Mouse (Mus musculus): ENCODE measurements around the gene Ccdc8. TPM values are rescaled to one million over a fixed set of nuclear protein-coding genes. Genes with fewer than 3 reads are reported as not detected.

The Ccdc8 gene
- total and polyA plus RNA-seq, 2 experiments = 0.35 to 0.46 TPM

DNA sequence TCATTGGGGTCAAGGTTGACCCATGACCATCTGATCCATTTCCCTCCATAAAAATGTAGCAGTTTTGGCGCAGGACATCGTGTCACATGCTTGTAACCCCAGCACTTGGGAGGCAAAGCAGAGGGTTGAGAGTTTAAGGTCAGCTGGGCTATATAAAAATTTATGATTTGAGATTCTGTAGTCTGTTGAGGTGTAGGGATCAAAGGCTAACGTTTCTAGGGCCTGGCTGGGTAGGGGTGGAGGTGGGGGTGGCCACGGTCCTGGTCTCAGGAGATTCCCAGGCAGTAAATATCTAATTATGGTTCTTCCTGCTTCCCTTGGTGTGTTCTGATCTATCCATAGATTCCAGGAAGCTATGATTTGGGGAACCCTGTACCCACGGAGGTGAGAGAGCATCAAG is 30.8 kb upstream of the Ccdc8 start:
- Histone ChIP-seq H3K9ac (ENCODE audit: low read depth, low read length) (no peak overlapping the region), H3K4me3 (ENCODE audit: insufficient read depth, low read depth, low read length) (no peak overlapping the region), H3K79me2 (ENCODE audit: control insufficient read depth, insufficient read depth, low read length) (no peaks in the 10 kb centered on the region), H3K36me3 (ENCODE audit: control insufficient read depth, insufficient read depth, low read length) (no peaks in the 10 kb centered on the region), H3K4me1 (ENCODE audit: control insufficient read depth, insufficient read depth, low read length) (no peaks in the 10 kb centered on the region), H3K27ac (replicated peaks; ENCODE audit: insufficient read depth, low read depth, low read length) (no peak overlapping the region), H3K27me3 (ENCODE audit: control insufficient read depth, insufficient read depth, low read length) (no peaks in the 10 kb centered on the region)
- WGBS = 78% methylated on average over 5 of the region's 5 CpGs
- TF ChIP-seq POLR2A (IDR thresholded peaks at IDR 0.05; ENCODE audit: extremely low read depth, insufficient read depth, low read length) = no peak
- no peak for TF ChIP-seq CTCF (IDR thresholded peaks at IDR 0.05; ENCODE audit: low read depth, low read length)
- DNase-seq (ENCODE audit: extremely low read depth, low read depth, low spot score) = no peak

DNA sequence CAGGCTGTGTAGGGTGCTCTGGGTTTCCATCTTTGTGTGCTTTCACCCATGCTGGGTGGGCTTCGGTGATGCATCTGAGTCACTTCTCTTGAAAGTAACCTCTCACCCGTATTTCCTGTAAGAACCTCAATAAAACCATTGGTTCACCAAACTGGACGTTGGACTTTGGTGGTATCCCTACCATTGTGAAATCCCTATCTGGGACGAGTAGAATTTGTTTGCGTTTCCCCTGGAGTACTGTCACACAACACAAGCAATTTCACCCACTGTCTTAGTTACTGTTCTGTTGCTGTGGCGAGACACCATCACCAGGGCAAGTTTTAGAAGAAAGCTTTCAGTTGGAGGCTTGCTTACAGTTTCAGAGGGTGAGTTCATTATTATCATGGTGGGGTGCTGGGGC is 24.1 kb upstream of the Ccdc8 start:
- WGBS = 31% methylated on average over 6 of the region's 6 CpGs
- Histone ChIP-seq H3K27ac (replicated peaks; ENCODE audit: insufficient read depth, low read depth, low read length) (peak overlapping the region; percentile 90), H3K27me3 (ENCODE audit: control insufficient read depth, insufficient read depth, low read length) (no peaks in the 10 kb centered on the region)

DNA sequence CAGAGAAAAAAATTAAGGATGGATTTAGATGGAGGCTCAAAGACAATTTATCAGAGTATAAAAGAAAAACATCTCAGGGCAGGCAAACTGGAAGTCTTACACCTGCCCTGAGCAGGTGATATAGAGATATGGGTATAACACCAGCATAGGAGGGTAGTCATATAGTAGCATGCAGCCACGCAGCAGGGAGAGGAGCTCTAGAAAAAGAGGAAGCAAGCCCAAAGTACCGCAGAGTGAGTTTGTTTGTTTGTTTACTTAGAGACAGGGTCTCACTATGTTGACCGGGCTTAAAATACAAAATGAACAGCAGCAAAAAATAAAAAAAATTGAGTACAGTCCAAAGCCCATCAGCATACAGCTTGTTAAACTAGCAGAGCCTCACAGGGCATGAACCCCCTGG is 21.3 kb upstream of the Ccdc8 start:
- Histone ChIP-seq H3K4me1 (ENCODE audit: control insufficient read depth, insufficient read depth, low read length) (peaks cover 3% of the 10 kb centered on the region; the same call in 1 of the 2 replicates), H3K36me3 (ENCODE audit: control insufficient read depth, insufficient read depth, low read length) (no peaks in the 10 kb centered on the region), H3K27me3 (ENCODE audit: control insufficient read depth, insufficient read depth, low read length) (no peaks in the 10 kb centered on the region), H3K4me3 (ENCODE audit: insufficient read depth, low read depth, low read length) (no peak overlapping the region), H3K27ac (replicated peaks; ENCODE audit: insufficient read depth, low read depth, low read length) (no peak overlapping the region), H3K79me2 (ENCODE audit: control insufficient read depth, insufficient read depth, low read length) (no peaks in the 10 kb centered on the region), H3K9ac (ENCODE audit: low read depth, low read length) (no peak overlapping the region)
- no peak for TF ChIP-seq POLR2A (IDR thresholded peaks at IDR 0.05; ENCODE audit: extremely low read depth, insufficient read depth, low read length)
- no peak for TF ChIP-seq CTCF (IDR thresholded peaks at IDR 0.05; ENCODE audit: low read depth, low read length)
- WGBS = 67% methylated on average over 3 of the region's 3 CpGs
- no peak for DNase-seq (ENCODE audit: extremely low read depth, low read depth, low spot score)

More for the DNA sequence above, 24.1 kb upstream of the Ccdc8 start:
- no peak overlapping the region for H3K4me3 ChIP-seq (ENCODE audit: insufficient read depth, low read depth, low read length)
- no peak overlapping the region; the same call in 1 of the 2 replicates for H3K9ac ChIP-seq (ENCODE audit: low read depth, low read length)
- peaks cover 3% of the 10 kb centered on the region; the same call in 1 of the 2 replicates for H3K4me1 ChIP-seq (ENCODE audit: control insufficient read depth, insufficient read depth, low read length)
- no peaks in the 10 kb centered on the region for H3K79me2 ChIP-seq (ENCODE audit: control insufficient read depth, insufficient read depth, low read length)
- no peaks in the 10 kb centered on the region for H3K36me3 ChIP-seq (ENCODE audit: control insufficient read depth, insufficient read depth, low read length)
- DNase-seq (ENCODE audit: extremely low read depth, low read depth, low spot score) = peak; percentile 93
- no peak for TF ChIP-seq POLR2A (IDR thresholded peaks at IDR 0.05; ENCODE audit: extremely low read depth, insufficient read depth, low read length)
- TF ChIP-seq CTCF (IDR thresholded peaks at IDR 0.05; ENCODE audit: low read depth, low read length) = no peak

GRCm38 (mm10) chr7:16974018-16974417 is 18.5 kb upstream of the Ccdc8 start:
- no peak for DNase-seq (ENCODE audit: extremely low read depth, low read depth, low spot score)

GRCm38 (mm10) chr7:16976298-16976697 is 16.2 kb upstream of the Ccdc8 start:
- TF ChIP-seq CTCF (IDR thresholded peaks at IDR 0.05; ENCODE audit: low read depth, low read length) (no peak), POLR2A (IDR thresholded peaks at IDR 0.05; ENCODE audit: extremely low read depth, insufficient read depth, low read length) (no peak)
- Histone ChIP-seq H3K4me1 (ENCODE audit: control insufficient read depth, insufficient read depth, low read length) (peaks cover 3% of the 10 kb centered on the region; the same call in 1 of the 2 replicates), H3K9ac (ENCODE audit: low read depth, low read length) (no peak overlapping the region), H3K79me2 (ENCODE audit: control insufficient read depth, insufficient read depth, low read length) (no peaks in the 10 kb centered on the region), H3K4me3 (ENCODE audit: insufficient read depth, low read depth, low read length) (no peak overlapping the region), H3K36me3 (ENCODE audit: control insufficient read depth, insufficient read depth, low read length) (no peaks in the 10 kb centered on the region), H3K27ac (replicated peaks; ENCODE audit: insufficient read depth, low read depth, low read length) (no peak overlapping the region), H3K27me3 (ENCODE audit: control insufficient read depth, insufficient read depth, low read length) (no peaks in the 10 kb centered on the region)
- DNase-seq (ENCODE audit: extremely low read depth, low read depth, low spot score) = no peak
- 78% methylated on average over 8 of the region's 8 CpGs for WGBS

More at GRCm38 (mm10) chr7:16974018-16974417, 18.5 kb upstream of the Ccdc8 start:
- 36% methylated on average over 6 of the region's 6 CpGs for WGBS
- H3K36me3 ChIP-seq (ENCODE audit: control insufficient read depth, insufficient read depth, low read length) = no peaks in the 10 kb centered on the region
- H3K27me3 ChIP-seq (ENCODE audit: control insufficient read depth, insufficient read depth, low read length) = no peaks in the 10 kb centered on the region
- H3K4me3 ChIP-seq (ENCODE audit: insufficient read depth, low read depth, low read length) = no peak overlapping the region
- H3K27ac ChIP-seq (replicated peaks; ENCODE audit: insufficient read depth, low read depth, low read length) = no peak overlapping the region
- no peaks in the 10 kb centered on the region for H3K79me2 ChIP-seq (ENCODE audit: control insufficient read depth, insufficient read depth, low read length)
- no peak overlapping the region for H3K9ac ChIP-seq (ENCODE audit: low read depth, low read length)
- TF ChIP-seq POLR2A (IDR thresholded peaks at IDR 0.05; ENCODE audit: extremely low read depth, insufficient read depth, low read length) (no peak), CTCF (IDR thresholded peaks at IDR 0.05; ENCODE audit: low read depth, low read length) (no peak)
- peaks cover 2% of the 10 kb centered on the region; the same call in 1 of the 2 replicates for H3K4me1 ChIP-seq (ENCODE audit: control insufficient read depth, insufficient read depth, low read length)

DNA sequence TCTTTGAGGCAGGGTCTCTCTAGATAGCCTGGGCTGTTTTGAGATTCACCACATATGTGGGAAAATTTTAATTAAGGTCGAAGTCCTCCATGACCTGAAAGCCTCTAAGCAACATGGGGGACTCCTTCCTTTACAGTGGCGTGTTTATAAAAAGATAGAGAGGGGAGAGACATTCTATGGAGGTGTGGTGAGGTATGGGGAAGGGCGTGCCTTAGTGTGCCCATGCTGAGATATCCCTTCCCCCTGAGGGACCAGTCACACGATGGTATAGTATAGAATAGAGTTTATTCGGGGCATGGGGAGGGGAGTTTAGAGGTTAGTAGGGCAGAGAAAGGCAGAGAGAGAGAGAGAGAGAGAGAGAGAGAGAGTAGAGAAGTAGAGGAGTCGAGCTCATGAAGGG is 14.3 kb upstream of the Ccdc8 start:
- Histone ChIP-seq H3K27me3 (ENCODE audit: control insufficient read depth, insufficient read depth, low read length) (no peaks in the 10 kb centered on the region), H3K4me1 (ENCODE audit: control insufficient read depth, insufficient read depth, low read length) (peaks cover 3% of the 10 kb centered on the region; the same call in 1 of the 2 replicates), H3K9ac (ENCODE audit: low read depth, low read length) (no peak overlapping the region), H3K4me3 (ENCODE audit: insufficient read depth, low read depth, low read length) (no peak overlapping the region), H3K79me2 (ENCODE audit: control insufficient read depth, insufficient read depth, low read length) (no peaks in the 10 kb centered on the region), H3K27ac (replicated peaks; ENCODE audit: insufficient read depth, low read depth, low read length) (no peak overlapping the region), H3K36me3 (ENCODE audit: control insufficient read depth, insufficient read depth, low read length) (no peaks in the 10 kb centered on the region)
- TF ChIP-seq CTCF (IDR thresholded peaks at IDR 0.05; ENCODE audit: low read depth, low read length) (no peak), POLR2A (IDR thresholded peaks at IDR 0.05; ENCODE audit: extremely low read depth, insufficient read depth, low read length) (no peak)
- DNase-seq (ENCODE audit: extremely low read depth, low read depth, low spot score) = no peak
- WGBS = 78% methylated on average over 6 of the region's 6 CpGs
